Mouse (Mus musculus) Muller cell, postnatal 12 days (primary cell): ENCODE data around the gene H2al1b.
A peak's percentile ranks its signal among the peaks of the same experiment; 100 is the strongest.
"Not testable (repeated sequence)": the region's sequence is repeated elsewhere in the genome, so short reads cannot be mapped to it uniquely, and the experiment has no call there.

Experiments
- DNase-seq: peaks from one replicate; pipeline ENCODE4 v3.0.0-alpha.2; 2015; ENCODE audit errors: inconsistent ontology term

H2al1b gene

DNA sequence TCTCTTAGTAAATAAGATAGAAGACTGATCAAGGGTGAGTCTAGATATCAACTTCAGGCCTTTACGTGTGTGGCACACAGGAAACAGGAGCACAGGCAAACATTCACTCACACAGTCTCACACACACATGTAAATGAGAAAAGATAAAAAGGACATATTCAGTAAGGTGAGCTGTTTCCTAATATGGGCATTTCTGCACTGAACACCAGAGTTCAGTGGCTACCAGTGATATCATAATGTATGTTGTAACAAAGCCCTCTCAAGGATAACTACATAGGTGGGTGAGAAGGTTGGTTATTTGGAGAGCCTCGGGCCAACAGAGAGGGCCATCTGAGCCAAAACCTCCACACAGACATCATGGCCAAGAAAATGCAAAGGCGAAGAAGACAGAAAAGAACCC lies at the start of gene H2al1b:
Gene H2al1b (plus strand): TSS at position 301 of the 400 bp plus-strand sequence.
- DNase-seq: not testable (repeated sequence)

DNA sequence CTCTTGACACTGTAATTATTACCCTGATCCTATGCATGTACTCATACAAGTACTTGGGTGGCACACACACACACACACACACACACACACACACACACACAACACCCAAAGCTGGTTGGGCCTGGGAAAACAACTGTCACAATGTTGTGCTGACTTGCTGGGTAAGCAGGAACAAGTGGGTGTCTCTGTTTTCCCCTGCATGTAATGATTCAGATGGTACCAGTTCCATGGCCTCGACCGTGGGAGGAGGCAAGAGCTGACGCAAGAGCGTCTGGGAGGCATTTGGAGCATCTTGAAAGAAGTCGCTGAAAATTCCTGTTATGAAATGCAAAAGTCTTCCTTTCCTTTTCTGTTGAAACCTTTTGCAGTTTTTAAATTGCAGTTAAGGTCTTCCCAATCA lies 48.2 kb upstream of the H2al1b start:
- DNase-seq: no peak

DNA sequence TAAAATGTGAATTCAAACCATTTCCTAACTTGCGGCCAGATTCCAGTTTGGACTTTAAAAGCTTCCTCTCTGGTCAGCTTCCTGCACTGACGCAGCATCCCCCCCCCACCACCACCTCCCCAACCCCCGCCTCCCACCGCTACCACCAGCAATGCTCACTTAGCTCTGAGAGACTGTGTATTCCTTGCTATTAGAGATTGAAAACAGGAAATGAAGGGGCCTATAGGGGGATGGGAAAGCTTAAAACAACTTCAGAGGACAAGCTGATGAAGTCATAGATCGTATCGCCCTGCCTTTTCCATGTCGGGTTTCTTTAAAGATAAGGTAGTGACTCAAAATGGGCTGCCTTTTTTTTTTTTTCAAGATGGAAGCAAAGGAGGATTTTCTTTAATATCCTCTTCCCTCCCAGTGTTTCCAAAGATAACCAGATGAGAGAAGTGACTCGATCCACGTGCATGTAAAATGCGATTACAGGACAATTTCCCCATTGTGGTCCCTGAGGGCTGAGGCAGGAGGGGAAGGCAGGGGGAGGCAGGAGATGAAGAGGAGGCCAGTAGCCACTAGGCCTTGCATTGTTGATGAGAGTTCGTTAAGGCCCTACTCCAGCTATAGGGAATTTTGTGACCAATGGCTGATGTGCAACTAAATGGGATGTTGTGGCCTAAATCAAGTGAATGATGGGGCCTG lies 47.6 kb upstream of the H2al1b start:
- no peak for DNase-seq

DNA sequence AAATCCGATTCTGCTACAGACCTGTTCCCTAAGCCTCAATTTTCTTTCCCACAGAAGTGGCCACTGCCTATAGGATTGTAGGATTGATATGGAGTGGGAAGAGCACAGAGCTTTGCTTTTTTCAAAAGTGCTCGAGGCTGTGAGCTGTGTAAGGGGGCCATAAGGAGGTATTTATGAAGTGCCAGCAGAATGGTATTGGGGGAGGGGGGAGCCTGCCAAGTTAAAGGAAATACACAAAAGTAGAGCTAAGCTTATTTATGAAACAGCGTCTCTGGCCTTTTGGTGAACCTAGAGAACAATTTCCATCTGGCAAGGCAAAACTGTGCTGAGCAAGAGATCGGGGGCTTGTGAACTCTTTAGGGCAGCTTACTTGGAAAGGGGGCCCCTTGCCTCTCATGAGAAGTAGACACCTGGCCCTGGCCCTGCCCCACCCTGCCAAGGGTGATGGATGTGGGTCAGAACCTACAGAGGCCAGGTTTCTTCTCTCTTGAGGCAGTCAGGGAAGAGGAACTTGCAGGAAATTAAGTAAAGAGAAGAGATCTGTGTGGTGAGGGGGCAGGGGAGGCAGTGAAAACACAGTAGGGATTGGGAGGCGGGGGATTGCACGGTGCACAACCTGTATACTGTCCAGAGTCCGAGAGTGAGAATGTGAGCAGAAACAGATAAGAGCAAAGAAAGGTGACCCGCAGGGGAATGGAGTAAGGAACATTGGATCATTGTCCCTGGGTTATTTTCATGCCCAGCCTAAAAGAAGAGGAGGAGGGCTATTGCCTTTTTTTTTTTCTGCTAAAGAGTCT lies 46.5 kb upstream of the H2al1b start:
- no peak for DNase-seq

DNA sequence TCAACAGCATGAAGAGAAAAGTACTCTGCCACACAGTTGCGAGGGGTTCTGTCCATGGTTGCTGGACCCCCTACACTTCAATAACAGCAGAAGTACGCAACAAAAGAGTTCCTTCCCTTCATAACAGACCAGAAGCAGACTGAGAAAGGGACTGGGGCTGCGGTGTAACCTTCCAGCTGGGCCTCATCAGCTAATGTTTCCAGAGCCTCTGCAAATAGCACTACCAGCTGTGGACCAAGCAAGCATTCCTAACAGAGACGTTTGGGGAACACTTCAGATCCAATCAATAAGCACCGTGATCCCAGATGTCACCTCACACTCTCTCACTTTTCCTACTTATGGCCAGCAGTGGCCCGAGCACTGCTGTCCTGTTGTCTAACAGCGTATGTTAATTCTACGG lies 37.3 kb upstream of the H2al1b start:
- no peak for DNase-seq

DNA sequence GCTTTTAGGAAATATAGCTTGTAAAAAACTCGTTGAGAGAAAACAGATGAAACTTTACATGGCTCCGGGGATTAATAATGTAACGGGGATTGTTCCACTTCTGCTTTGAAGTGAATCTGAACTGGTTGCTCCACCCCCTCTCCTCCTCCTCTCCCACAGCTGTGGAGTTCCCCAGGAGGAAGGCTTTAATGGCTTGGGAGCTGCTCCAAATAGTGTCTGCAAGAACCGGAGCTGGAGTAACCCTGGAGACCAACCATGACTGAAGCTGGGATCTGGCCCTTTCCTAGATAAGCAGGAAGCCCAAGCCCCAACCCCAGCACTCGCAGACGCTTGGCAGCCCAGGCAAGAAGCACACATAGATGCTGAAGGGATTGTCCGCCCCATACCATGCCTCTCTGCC lies 34.4 kb upstream of the H2al1b start:
- DNase-seq: no peak

DNA sequence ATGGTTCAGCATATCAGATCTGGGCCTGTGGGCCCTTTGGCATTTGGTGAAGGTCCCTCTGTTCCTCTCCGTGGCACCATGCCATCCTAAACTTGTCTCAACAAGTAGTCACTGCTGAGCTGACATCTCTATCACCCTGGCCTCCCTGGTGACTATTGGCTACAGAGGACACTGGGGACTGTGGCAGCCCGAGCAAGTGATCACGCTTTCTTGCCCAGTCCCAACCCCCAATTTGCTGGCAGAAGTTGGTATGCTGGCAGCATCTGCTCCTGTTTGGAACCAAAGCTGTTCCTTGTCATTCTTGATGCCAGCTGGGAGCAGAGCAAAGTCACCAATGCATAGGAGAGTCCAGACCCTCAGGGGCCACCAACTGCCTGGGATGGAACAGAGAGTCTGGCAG lies 33.2 kb upstream of the H2al1b start:
- DNase-seq: peak; percentile 32

DNA sequence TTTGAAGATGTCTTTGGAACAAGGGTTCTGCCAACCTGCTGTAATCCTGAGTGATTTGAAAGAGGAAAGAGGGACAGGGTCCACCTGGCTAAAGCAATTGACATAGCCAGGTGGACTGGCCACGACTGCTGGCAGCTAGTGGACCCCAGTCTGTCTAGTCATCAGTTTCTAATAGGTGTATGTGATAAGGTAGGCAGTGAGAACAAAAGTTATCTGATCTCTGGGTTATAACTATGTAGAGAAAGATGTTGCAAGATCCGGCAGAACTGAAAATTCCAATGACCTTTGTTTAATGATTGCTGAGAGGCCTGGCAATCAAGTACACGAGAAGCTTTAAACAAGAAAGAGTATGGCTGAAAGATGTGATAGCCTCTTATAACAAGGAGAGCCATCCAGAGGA lies 29.0 kb upstream of the H2al1b start:
- DNase-seq: no peak

DNA sequence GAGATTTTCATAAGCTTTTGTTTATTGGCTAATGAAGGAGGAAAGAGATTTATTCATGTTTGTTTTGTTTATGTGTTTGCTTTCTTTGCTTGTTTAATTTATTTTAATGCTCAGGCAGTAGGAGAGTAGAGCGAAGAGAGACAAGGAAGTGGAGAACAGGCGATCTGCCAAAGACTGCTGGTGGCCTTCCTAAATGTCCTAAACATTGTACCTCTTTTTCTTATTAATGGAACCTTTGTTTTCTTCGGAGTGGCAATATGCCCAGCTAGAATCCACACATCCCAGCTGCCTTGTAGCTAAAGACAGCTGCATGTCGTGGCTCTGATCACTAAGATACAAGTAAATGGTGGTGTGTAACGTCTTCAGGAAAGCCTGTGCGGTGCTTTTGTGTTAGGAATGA lies 25.1 kb upstream of the H2al1b start:
- DNase-seq: no peak

DNA sequence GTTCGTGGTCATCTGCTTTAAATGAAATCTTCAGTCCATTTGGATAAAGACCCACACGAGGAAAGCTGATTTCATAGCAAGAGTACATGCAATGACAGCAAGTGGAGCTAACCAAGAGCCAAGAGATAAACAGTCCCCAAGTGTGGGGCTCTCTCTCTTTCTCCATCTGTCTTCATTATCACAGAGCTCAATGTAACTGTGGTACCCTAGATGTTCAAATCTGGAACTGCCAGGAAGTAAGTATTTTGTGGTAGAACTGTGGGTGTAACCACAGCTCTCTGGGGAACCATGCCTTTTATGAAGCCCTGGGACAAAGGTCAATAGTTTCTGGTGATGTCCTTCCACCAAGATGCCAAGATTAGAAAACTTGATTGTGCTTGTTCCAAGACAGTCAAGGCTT lies 21.5 kb upstream of the H2al1b start:
- DNase-seq: no peak

DNA sequence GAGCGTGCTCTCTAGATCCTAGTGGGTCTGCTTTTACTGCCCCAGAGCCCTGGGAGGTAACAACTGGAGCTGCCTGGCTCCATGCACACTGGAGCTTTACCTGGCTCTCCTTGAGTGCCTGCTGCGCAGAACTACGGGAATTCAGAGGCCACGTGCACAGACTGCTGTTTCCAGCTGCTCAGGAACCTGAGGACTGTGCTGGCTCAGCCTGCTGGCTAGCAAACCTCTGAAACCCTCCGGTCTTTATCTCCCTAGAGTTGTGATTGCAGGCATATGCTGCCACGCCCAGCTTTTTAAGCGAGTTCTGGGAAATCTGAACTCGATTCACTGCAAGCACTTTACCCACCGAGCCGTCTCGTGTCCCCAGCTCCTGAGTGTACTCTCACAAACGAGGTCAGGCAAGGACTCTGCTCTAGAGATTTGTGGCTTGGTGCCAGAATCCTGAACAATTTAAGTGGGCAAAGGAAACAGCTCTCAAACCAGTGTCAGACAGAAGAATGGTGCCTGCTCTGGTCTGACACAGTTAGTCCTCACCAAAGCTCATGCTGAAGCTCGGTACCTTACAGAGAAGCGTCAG lies 13.8 kb upstream of the H2al1b start:
- peak; percentile 5 for DNase-seq

DNA sequence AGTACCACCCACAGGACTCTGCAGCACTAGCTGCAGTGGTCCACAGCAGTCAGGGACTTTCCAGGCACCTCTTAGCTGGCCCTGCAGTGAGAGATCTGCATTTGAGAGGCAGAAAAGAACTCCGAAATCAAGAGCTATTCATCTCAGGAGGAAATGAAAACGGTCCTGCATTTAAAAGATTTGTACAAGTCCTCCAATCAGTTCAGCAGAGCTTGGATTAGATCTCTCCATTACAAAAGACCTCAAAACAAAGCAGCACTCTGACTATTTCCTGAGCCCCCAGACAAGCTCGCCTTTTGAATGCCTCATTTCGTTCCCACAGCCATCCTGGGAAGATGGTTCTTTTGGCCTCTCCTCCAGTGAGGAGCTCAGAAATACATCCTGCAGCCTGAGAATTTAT lies 13.0 kb upstream of the H2al1b start:
- no peak for DNase-seq

DNA sequence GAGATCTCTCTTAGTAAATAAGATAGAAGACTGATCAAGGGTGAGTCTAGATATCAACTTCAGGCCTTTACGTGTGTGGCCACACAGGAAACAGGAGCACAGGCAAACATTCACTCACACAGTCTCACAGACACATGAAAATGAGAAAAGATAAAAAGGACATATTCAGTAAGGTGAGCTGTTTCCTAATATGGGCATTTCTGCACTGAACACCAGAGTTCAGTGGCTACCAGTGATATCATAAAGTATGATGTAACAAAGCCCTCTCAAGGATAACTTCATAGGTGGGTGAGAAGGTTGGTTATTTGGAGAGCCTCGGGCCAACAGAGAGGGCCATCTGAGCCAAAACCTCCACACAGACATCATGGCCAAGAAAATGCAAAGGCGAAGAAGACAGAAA lies 3.3 kb upstream of the H2al1b start, which contains the start of gene H2al1a:
Gene H2al1a (plus strand): TSS at position 301 of the 400 bp plus-strand sequence.
- not testable (repeated sequence) for DNase-seq

DNA sequence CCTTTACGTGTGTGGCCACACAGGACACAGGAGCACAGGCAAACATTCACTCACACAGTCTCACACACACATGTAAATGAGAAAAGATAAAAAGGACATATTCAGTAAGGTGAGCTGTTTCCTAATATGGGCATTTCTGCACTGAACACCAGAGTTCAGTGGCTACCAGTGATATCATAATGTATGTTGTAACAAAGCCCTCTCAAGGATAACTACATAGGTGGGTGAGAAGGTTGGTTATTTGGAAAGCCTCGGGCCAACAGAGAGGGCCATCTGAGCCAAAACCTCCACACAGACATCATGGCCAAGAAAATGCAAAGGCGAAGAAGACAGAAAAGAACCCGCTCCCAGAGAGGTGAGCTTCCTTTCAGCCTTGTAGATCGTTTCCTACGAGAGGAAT lies 3.1 kb downstream of the H2al1b start, which contains the start of gene H2al1c:
Gene H2al1c (plus strand): TSS at position 301 of the 400 bp plus-strand sequence.
- not testable (repeated sequence) for DNase-seq

DNA sequence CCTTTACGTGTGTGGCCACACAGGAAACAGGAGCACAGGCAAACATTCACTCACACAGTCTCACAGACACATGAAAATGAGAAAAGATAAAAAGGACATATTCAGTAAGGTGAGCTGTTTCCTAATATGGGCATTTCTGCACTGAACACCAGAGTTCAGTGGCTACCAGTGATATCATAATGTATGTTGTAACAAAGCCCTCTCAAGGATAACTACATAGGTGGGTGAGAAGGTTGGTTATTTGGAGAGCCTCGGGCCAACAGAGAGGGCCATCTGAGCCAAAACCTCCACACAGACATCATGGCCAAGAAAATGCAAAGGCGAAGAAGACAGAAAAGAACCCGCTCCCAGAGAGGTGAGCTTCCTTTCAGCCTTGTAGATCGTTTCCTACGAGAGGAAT lies 6.3 kb downstream of the H2al1b start, which contains the start of gene H2al1d:
Gene H2al1d (plus strand): TSS at position 301 of the 400 bp plus-strand sequence.
- DNase-seq: not testable (repeated sequence)

DNA sequence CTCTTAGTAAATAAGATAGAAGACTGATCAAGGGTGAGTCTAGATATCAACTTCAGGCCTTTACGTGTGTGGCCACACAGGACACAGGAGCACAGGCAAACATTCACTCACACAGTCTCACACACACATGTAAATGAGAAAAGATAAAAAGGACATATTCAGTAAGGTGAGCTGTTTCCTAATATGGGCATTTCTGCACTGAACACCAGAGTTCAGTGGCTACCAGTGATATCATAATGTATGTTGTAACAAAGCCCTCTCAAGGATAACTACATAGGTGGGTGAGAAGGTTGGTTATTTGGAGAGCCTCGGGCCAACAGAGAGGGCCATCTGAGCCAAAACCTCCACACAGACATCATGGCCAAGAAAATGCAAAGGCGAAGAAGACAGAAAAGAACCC lies 9.4 kb downstream of the H2al1b start, which contains the start of gene H2al1e:
Gene H2al1e (plus strand): TSS at position 301 of the 400 bp plus-strand sequence.
- not testable (repeated sequence) for DNase-seq

DNA sequence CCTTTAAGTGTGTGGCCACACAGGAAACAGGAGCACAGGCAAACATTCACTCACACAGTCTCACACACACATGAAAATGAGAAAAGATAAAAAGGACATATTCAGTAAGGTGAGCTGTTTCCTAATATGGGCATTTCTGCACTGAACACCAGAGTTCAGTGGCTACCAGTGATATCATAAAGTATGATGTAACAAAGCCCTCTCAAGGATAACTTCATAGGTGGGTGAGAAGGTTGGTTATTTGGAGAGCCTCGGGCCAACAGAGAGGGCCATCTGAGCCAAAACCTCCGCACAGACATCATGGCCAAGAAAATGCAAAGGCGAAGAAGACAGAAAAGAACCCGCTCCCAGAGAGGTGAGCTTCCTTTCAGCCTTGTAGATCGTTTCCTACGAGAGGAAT lies 12.6 kb downstream of the H2al1b start, which contains the start of gene H2al1f:
Gene H2al1f (plus strand): TSS at position 301 of the 400 bp plus-strand sequence.
- DNase-seq: not testable (repeated sequence)

DNA sequence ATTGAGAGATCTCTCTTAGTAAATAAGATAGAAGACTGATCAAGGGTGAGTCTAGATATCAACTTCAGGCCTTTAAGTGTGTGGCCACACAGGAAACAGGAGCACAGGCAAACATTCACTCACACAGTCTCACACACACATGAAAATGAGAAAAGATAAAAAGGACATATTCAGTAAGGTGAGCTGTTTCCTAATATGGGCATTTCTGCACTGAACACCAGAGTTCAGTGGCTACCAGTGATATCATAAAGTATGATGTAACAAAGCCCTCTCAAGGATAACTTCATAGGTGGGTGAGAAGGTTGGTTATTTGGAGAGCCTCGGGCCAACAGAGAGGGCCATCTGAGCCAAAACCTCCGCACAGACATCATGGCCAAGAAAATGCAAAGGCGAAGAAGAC lies 15.7 kb downstream of the H2al1b start, which contains the start of gene H2al1g:
Gene H2al1g (plus strand): TSS at position 301 of the 400 bp plus-strand sequence.
- DNase-seq: not testable (repeated sequence)

DNA sequence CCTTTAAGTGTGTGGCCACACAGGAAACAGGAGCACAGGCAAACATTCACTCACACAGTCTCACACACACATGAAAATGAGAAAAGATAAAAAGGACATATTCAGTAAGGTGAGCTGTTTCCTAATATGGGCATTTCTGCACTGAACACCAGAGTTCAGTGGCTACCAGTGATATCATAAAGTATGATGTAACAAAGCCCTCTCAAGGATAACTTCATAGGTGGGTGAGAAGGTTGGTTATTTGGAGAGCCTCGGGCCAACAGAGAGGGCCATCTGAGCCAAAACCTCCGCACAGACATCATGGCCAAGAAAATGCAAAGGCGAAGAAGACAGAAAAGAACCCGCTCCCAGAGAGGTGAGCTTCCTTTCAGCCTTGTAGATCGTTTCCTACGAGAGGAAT lies 19.0 kb downstream of the H2al1b start, which contains the start of gene H2al1h:
Gene H2al1h (plus strand): TSS at position 301 of the 400 bp plus-strand sequence.
- not testable (repeated sequence) for DNase-seq

DNA sequence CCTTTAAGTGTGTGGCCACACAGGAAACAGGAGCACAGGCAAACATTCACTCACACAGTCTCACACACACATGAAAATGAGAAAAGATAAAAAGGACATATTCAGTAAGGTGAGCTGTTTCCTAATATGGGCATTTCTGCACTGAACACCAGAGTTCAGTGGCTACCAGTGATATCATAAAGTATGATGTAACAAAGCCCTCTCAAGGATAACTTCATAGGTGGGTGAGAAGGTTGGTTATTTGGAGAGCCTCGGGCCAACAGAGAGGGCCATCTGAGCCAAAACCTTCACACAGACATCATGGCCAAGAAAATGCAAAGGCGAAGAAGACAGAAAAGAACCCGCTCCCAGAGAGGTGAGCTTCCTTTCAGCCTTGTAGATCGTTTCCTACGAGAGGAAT lies 22.1 kb downstream of the H2al1b start, which contains the start of gene H2al1i:
Gene H2al1i (plus strand): TSS at position 301 of the 400 bp plus-strand sequence.
- not testable (repeated sequence) for DNase-seq

DNA sequence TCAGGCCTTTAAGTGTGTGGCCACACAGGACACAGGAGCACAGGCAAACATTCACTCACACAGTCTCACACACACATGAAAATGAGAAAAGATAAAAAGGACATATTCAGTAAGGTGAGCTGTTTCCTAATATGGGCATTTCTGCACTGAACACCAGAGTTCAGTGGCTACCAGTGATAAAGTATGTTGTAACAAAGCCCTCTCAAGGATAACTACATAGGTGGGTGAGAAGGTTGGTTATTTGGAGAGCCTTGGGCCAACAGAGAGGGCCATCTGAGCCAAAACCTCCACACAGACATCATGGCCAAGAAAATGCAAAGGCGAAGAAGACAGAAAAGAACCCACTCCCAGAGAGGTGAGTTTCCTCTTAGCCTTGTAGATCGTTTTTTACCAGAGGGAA lies 25.3 kb downstream of the H2al1b start, which contains the start of gene H2al1j:
Gene H2al1j (plus strand): TSS at position 301 of the 400 bp plus-strand sequence.
- not testable (repeated sequence) for DNase-seq

DNA sequence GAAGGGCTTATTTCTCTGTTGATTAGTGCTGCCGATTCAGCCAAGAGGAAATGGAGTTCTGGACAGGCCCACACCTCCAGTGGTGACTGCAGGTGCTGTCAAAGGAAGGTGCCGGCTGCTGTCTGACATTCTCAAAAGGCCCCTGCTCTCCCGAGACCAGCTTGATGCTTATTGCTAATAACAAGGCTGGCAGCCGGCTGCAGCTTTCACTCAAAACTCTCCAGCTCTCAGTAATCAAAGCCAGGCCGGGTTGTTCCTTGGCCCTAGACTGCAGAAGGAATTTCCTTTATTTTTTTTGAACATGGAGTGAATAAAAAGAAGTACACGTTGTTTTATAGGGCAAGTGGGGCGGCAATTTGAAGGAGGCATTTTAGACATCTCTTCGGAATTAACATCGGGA lies 43.5 kb downstream of the H2al1b start:
- no peak for DNase-seq
